Mouse (Mus musculus) small intestine, adult 2 months (tissue): ENCODE results near the gene Actr3. TPM values are rescaled to one million over a fixed set of nuclear protein-coding genes. Genes with fewer than 3 reads are reported as not detected.

ENCODE experiments used
- H3K27ac ChIP-seq: fragments of 200-500 bp; 2 replicates; pipeline ENCODE4 v1.5.1; 2012; ENCODE audit warnings: low read depth, low read length, control low read depth, inconsistent platforms; ENCODE audit not compliant: insufficient read depth
- H3K27me3 ChIP-seq: fragments of 200-500 bp; 2 replicates; pipeline ENCODE4 v1.6.1; 2012; ENCODE audit warnings: mild to moderate bottlenecking, moderate library complexity, low read length, inconsistent platforms; ENCODE audit not compliant: control insufficient read depth, insufficient read depth
- H3K36me3 ChIP-seq: fragments of 200-500 bp; 2 replicates; pipeline ENCODE4 v1.6.1; 2012; ENCODE audit warnings: mild to moderate bottlenecking, low read length, control low read depth, inconsistent platforms; ENCODE audit not compliant: control insufficient read depth, insufficient read depth
- H3K4me1 ChIP-seq: fragments of 200-500 bp; 2 replicates; pipeline ENCODE4 v1.6.1; 2012; ENCODE audit warnings: low read length, inconsistent platforms, mixed read lengths; ENCODE audit not compliant: control insufficient read depth, insufficient read depth, insufficient read length
- H3K4me3 ChIP-seq: fragments of 200-500 bp; 2 replicates; pipeline ENCODE4 v1.5.1; 2012; ENCODE audit warnings: low read depth, mild to moderate bottlenecking, control low read depth, inconsistent platforms, low read length, moderate library complexity
- CTCF ChIP-seq: fragments of 200-500 bp; IDR thresholded peaks from 2 replicates; pipeline ENCODE4 v1.5.1; 2012; ENCODE audit warnings: low read depth, mild to moderate bottlenecking, control low read depth, inconsistent platforms, low read length, moderate library complexity, mixed read lengths; ENCODE audit not compliant: insufficient replicate concordance, insufficient read length; ENCODE audit errors: extremely low read depth
- POLR2A ChIP-seq: fragments of 200-500 bp; IDR thresholded peaks from 2 replicates; pipeline ENCODE4 v1.6.1; 2012; ENCODE audit warnings: low read depth, mild to moderate bottlenecking, control low read depth, inconsistent platforms, low read length, moderate library complexity
- WGBS: fragments of 180-500 bp; shearing (Covaris S2); methylation state at CpG from one replicate; pipeline ENCODE4 v1.1.7; 2018; 5-methylcytosine and 5-hydroxymethylcytosine counted together
- polyA plus RNA-seq: library from polyadenylated mRNA; depleted of rRNA; stranded (reverse); fragments of >200 nt; gene quantifications from 2 replicates; pipeline ENCODE4 v1.2.3, GENCODE M21; 2012

Actr3 gene
- polyA plus RNA-seq, 1 experiment = 90.9 TPM

DNA sequence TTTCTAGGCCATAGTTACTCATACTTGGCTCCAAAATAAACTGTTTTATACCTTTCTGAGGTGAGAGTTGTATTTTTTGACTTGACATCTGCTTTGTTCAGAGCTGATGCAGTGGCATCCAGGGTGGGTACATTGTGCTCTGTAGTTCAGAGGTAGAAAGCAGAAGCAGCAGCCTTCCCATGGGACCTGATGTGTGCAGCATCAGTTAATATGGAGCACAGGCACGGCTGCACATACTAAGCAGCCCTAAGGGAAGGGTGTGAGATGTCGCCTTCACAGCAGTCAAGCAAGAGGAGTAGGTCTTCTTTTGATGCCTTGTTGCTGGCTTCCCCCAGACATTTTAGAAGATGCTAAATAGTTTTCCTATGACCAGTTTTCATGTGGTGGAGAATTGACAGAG is 3.3 kb upstream of the Actr3 start:
- H3K4me3 ChIP-seq = no peak overlapping the region
- H3K27ac ChIP-seq = no peak overlapping the region
- H3K27me3 ChIP-seq = no peaks in the 10 kb centered on the region
- H3K4me1 ChIP-seq = no peaks in the 10 kb centered on the region; the same call in 1 of the 2 replicates
- TF ChIP-seq POLR2A = no peak
- TF ChIP-seq CTCF = no peak
- H3K36me3 ChIP-seq = no peaks in the 10 kb centered on the region
- 89% methylated on average over 2 of the region's 2 CpGs for WGBS

- H3K27ac ChIP-seq = no peak overlapping the region
- H3K4me3 ChIP-seq = no peak overlapping the region
- no peaks in the 10 kb centered on the region for H3K27me3 ChIP-seq
- no peaks in the 10 kb centered on the region for H3K36me3 ChIP-seq
- 46% methylated on average over 3 of the region's 3 CpGs for WGBS
- TF ChIP-seq POLR2A (no peak), CTCF (no peak)
- peaks cover 3% of the 10 kb centered on the region; the same call in 1 of the 2 replicates for H3K4me1 ChIP-seq
Measured at GRCm38 (mm10) chr1:125437927-125438326, 2.4 kb upstream of the Actr3 start.

GRCm38 (mm10) chr1:125437161-125437560 is 1.6 kb upstream of the Actr3 start:
- peaks cover 6% of the 10 kb centered on the region; the same call in 1 of the 2 replicates for H3K4me1 ChIP-seq
- no peaks in the 10 kb centered on the region for H3K36me3 ChIP-seq
- H3K27ac ChIP-seq = no peak overlapping the region
- H3K4me3 ChIP-seq = no peak overlapping the region
- no peaks in the 10 kb centered on the region for H3K27me3 ChIP-seq
- 90% methylated on average over 2 of the region's 2 CpGs for WGBS
- no peak for TF ChIP-seq CTCF

- WGBS = 2% methylated on average over 23 of the region's 23 CpGs
- H3K4me3 ChIP-seq = peak overlapping the region; percentile 99
- no peaks in the 10 kb centered on the region for H3K36me3 ChIP-seq
- peak overlapping the region; percentile 97 for H3K27ac ChIP-seq
- H3K4me1 ChIP-seq = peaks cover 11% of the 10 kb centered on the region; the same call in 1 of the 2 replicates
- no peaks in the 10 kb centered on the region for H3K27me3 ChIP-seq
- TF ChIP-seq CTCF (no peak), POLR2A (no peak)
Measured at GRCm38 (mm10) chr1:125435018-125435368, 534 bp downstream of the Actr3 start.

- H3K36me3 ChIP-seq = no peaks in the 10 kb centered on the region
- H3K4me1 ChIP-seq = peaks cover 13% of the 10 kb centered on the region; the same call in 1 of the 2 replicates
- peak overlapping the region; percentile 99 for H3K4me3 ChIP-seq
- no peaks in the 10 kb centered on the region for H3K27me3 ChIP-seq
- TF ChIP-seq POLR2A (no peak; the same call in 1 of the 2 replicates), CTCF (no peak)
- WGBS = under 1% methylated on average over 25 of the region's 25 CpGs
- peak overlapping the region; percentile 97 for H3K27ac ChIP-seq
Measured at GRCm38 (mm10) chr1:125434485-125435001, 984 bp downstream of the Actr3 start.

DNA sequence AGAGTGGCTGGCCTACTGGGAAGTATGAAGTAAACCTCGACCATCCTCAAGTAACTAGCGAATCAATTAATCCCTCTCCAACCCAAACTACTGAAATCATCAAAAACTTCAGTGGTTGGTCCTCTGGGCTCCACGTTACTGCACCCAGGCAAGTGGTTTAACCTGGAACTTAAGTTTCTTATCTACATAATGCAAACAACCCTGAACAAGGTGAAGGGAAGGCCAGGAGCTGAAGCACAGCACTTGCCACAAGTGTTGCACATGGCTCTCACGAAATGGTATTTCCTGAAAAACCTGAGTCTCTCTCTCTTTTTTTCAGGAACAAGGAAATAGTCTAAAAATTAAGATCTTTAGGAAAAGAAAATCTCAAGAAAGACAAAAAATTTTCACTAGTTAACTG is 4.2 kb downstream of the Actr3 start:
- Histone ChIP-seq H3K27me3 (no peaks in the 10 kb centered on the region), H3K4me1 (peaks cover 18% of the 10 kb centered on the region), H3K27ac (no peak overlapping the region), H3K36me3 (no peaks in the 10 kb centered on the region), H3K4me3 (no peak overlapping the region)
- TF ChIP-seq POLR2A (no peak), CTCF (no peak)
- WGBS = 28% methylated on average over 4 of the region's 4 CpGs

GRCm38 (mm10) chr1:125430737-125431136 is 4.8 kb downstream of the Actr3 start:
- H3K27me3 ChIP-seq = no peaks in the 10 kb centered on the region
- H3K4me1 ChIP-seq = peaks cover 18% of the 10 kb centered on the region
- no peaks in the 10 kb centered on the region for H3K36me3 ChIP-seq
- 0 out of 2 replicates have a peak overlapping the region, but pooled peaks have one; percentile 3 for H3K27ac ChIP-seq
- 35% methylated on average over 7 of the region's 7 CpGs for WGBS
- H3K4me3 ChIP-seq = no peak overlapping the region
- TF ChIP-seq POLR2A (no peak), CTCF (no peak)
